Mouse (Mus musculus) left cerebral cortex, postnatal 14 days (tissue): Measurements from ENCODE around the gene Jchain. TPM values are rescaled to one million over a fixed set of nuclear protein-coding genes. Genes with fewer than 3 reads are reported as not detected.

Source experiments
- DNase-seq, 2 experiments: peaks; one replicate each; pipeline ENCODE4 v3.0.0; 2021 to 2022; ENCODE audit warnings: low spot score in 2 of 2, mixed read lengths in 1 of 2
- intact Hi-C: fragments of 180-260 bp; cut with DNase I; formaldehyde crosslinking; loops from one replicate; pipeline ENCODE4 v1.15.1; 2025
- total RNA-seq, 2 experiments: library from RNA; stranded (reverse); gene quantifications; 2 replicates each; pipeline ENCODE4 v1.2.3; 2021

The Jchain gene
- total RNA-seq, 2 experiments from 2014 or later = 0.20 to 0.34 TPM

- intact Hi-C loops = no loop called here
- no peak for DNase-seq
Observed at GRCm38 (mm10) chr5:88540845-88541244, 13.2 kb upstream of the Jchain start.

DNA sequence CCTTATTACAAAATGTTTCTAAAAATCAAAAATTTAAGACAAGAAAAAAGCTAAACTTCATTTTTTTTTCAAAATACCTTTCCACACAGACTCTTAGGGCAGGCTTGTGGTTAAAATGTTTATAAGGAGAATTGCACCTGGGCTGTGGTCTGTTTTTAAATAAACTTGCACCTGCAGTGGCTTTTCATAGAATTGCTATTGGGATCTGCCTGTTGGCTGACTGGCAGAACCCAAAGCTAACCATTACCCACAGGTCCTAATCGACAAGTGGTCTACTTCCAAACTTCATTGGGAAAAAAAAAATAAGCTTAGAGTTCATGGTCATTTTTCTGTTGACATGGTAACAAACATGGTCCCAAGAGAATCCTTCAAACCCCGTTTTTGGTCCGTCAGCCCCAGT is 7.0 kb upstream of the Jchain start:
- DNase-seq = no peak
- intact Hi-C loops = no loop called here

DNA sequence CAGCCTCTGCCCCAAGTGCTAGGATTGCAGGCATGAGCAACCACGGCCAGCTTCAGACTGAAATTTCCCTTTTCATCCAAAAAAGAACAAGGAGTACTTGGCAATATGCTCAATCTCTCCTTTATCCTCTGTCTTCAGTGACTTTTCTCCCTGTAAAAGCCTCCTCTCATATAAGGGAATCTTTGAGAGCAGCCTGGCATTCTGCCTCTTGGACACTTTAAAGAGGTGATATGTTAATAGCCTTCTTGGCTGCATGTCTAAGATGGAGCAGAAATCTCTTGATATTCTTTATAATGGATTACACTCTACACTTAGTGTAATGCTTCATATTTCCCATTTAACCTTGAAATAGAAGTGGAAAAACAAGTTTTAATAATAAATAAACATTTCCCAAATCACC is 3.2 kb upstream of the Jchain start:
- DNase-seq = no peak
- intact Hi-C loops = no loop called here

DNA sequence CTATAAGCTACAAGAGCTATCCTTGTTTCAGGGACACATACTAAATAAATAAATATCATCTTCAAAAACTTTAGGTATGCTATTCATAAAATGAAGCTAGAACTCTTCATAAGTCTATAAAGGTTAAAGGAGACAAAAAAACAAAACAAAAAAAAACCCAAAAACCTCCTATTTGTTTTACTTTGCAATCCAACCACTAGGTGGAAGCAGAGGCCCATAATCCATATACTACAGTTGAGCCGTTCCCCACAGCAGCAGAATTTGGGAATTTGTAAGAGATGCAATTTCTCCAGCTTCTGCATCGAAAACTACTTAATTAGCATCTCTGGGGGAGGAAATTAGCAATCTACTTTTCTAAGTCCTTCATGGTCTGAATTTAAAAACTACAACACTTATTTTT is 8.5 kb downstream of the Jchain start:
- intact Hi-C loops = no loop called here
- DNase-seq = peak; percentile 45

GRCm38 (mm10) chr5:88508990-88509389 is 18.7 kb downstream of the Jchain start:
- intact Hi-C loops = no loop called here

GRCm38 (mm10) chr5:88508555-88508954 is 19.1 kb downstream of the Jchain start:
- no peak for DNase-seq
- intact Hi-C loops = no loop called here

More at GRCm38 (mm10) chr5:88508990-88509389, 18.7 kb downstream of the Jchain start:
- no peak for DNase-seq

DNA sequence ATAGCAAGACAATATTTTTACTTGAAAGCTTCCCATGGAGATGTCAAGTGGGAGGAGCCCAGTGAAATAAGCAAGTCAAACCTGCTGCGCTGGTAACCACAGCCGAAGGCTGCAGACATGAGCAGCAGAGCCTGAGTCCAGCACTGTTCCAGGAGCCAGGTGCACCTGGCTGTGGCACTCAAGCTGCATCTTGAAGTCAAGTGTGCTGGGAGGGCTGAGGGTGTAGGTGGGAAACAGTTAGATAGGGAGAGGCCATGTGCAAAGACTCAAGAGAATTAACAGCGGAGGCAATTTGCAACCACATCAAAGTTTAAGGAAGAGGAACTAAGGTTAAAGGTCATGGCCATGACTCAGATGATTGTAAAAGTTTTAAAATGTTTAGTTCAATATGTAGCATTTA is 27.9 kb downstream of the Jchain start:
- no peak for DNase-seq
- intact Hi-C loops = no loop called here

GRCm38 (mm10) chr5:88491111-88491510 is 36.6 kb downstream of the Jchain start:
- DNase-seq = no peak
- intact Hi-C loops = no loop called here

- DNase-seq = no peak
- intact Hi-C loops = no loop called here
Observed at GRCm38 (mm10) chr5:88489004-88489403, 38.7 kb downstream of the Jchain start.

DNA sequence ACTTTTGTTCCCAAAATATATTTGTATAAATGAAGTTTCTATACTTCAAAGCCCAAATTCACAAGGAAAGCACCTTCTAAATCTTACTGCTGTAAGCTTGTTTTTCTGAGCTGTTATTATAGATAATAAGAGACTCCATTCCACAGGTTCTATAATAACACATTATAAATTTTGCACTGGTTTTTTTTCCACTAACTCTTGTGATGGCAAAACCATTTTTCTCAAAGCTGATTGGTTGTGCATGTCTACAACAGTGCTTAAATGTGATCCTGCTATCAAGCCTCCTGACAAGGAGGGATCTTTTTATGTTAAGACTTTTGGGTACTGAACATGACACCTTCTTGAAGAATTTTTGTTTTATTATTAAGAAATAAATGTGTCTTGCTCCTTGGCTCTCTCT is 40.0 kb downstream of the Jchain start, which contains the start of gene Enam:
Gene Enam, plus strand, starts transcription at position 301 of the 400 bp plus-strand sequence.
- intact Hi-C loops = no loop called here
- DNase-seq = no peak

Other genes with a start within 250 kb of the Jchain start
- not detected for gene Prol1, start 210.6 kb downstream of the Jchain start, total RNA-seq
- not detected for gene Amtn, start 151.8 kb downstream of the Jchain start, total RNA-seq
- not detected for gene Ambn, start 71.9 kb downstream of the Jchain start, total RNA-seq
- not detected for gene Enam, start 39.9 kb downstream of the Jchain start, total RNA-seq
- 10 to 100 TPM; 24.8 to 25.6 TPM for gene Utp3, start 26.6 kb upstream of the Jchain start, total RNA-seq
- gene Rufy3, start 37.1 kb upstream of the Jchain start, total RNA-seq = 100 to 1,000 TPM; 190 to 191 TPM
- 100 to 1,000 TPM in 1 of 2 experiments, 10 to 100 TPM in 1; 94.5 to 106 TPM for gene Grsf1, start 148.3 kb upstream of the Jchain start, total RNA-seq
- 10 to 100 TPM; 30.8 to 32.8 TPM for gene Mob1b, start 193.0 kb upstream of the Jchain start, total RNA-seq
- gene Dck, start 237.1 kb upstream of the Jchain start, total RNA-seq = 10 to 100 TPM; 18.2 to 19.2 TPM